In genomic region chr1:36523332-36524013, GRCm38 (mm10) we compare ENCODE assay signal across 11 mouse cellular contexts. TPM values are rescaled to one million over a fixed set of nuclear protein-coding genes. Genes with fewer than 3 reads are reported as not detected.
DNase-seq lines count a peak whose midpoint lies in the region; ATAC-seq and TF ChIP-seq lines count a peak whose summit lies in the region.
"Had no signal": no experiment of that assay in that cellular context is flagged by ENCODE, and none has a peak within 500 bp of the region (broad histone marks: within the 10 kb centered on the region; RNA-seq: fewer than 3 reads in every experiment).

No protein-coding gene starts in this region.

- 0 out of 2 replicates have a peak overlapping the region, but pooled peaks have one; percentile 2 for H3K9ac ChIP-seq in heart, embryonic 15.5 days
- H3K9ac ChIP-seq in neural tube, embryonic 12.5 days, result no peak overlapping the region
- no peak overlapping the region for H3K9ac ChIP-seq in intestine, embryonic 15.5 days
- H3K9ac ChIP-seq in stomach, embryonic 15.5 days, result no peak overlapping the region

- peak overlapping the region; percentile 77 for H3K27ac ChIP-seq in heart, embryonic 15.5 days
- no peak overlapping the region for H3K27ac ChIP-seq in heart, embryonic 10.5 days
- H3K27ac ChIP-seq in neural tube, embryonic 12.5 days, result 0 out of 2 replicates have a peak overlapping the region, but pooled peaks have one; percentile 38
- 0 out of 2 replicates have a peak overlapping the region, but pooled peaks have one; percentile 22 for H3K27ac ChIP-seq in intestine, embryonic 15.5 days
- peak overlapping the region; percentile 80 for H3K27ac ChIP-seq in stomach, embryonic 15.5 days
- H3K27ac ChIP-seq in layer of hippocampus, adult 2 months, result no peak overlapping the region

- H3K9me3 ChIP-seq in heart, embryonic 15.5 days (replicated peaks), result no peaks in the 10 kb centered on the region
- no peaks in the 10 kb centered on the region for H3K9me3 ChIP-seq in heart, embryonic 10.5 days
- no peaks in the 10 kb centered on the region for H3K9me3 ChIP-seq in neural tube, embryonic 12.5 days
- H3K9me3 ChIP-seq in intestine, embryonic 15.5 days, result no peaks in the 10 kb centered on the region
- H3K9me3 ChIP-seq in stomach, embryonic 15.5 days, result no peaks in the 10 kb centered on the region

- peak overlapping the region; percentile 12; the same call in 1 of the 2 replicates for H3K4me2 ChIP-seq in heart, embryonic 15.5 days
- no peak overlapping the region for H3K4me2 ChIP-seq in neural tube, embryonic 12.5 days (replicated peaks)
- H3K4me2 ChIP-seq in intestine, embryonic 15.5 days (replicated peaks), result no peak overlapping the region
- H3K4me2 ChIP-seq in stomach, embryonic 15.5 days, result no peak overlapping the region

- TF ChIP-seq CTCF in layer of hippocampus, adult 2 months (conservative IDR thresholded peaks at IDR 0.05), result no peak

- peaks cover 50% of the 10 kb centered on the region for H3K36me3 ChIP-seq in heart, embryonic 15.5 days
- peaks cover 84% of the 10 kb centered on the region for H3K36me3 ChIP-seq in heart, embryonic 10.5 days
- peaks cover 77% of the 10 kb centered on the region for H3K36me3 ChIP-seq in neural tube, embryonic 12.5 days
- peaks cover 35% of the 10 kb centered on the region for H3K36me3 ChIP-seq in intestine, embryonic 15.5 days
- H3K36me3 ChIP-seq in stomach, embryonic 15.5 days, result peaks cover 48% of the 10 kb centered on the region

- peak; percentile 73 for ATAC-seq in heart, embryonic 15.5 days (replicated peaks; ENCODE audit: insufficient number of reproducible peaks, insufficient read depth, low FRiP score, low read depth)
- ATAC-seq in neural tube, embryonic 12.5 days (ENCODE audit: low FRiP score, low read depth), result peak; percentile 42
- ATAC-seq in intestine, embryonic 15.5 days, result peak; percentile 47
- ATAC-seq in stomach, embryonic 15.5 days (ENCODE audit: insufficient read depth, low FRiP score, low read depth), result no peak

- H3K27me3 ChIP-seq in heart, embryonic 15.5 days, result no peaks in the 10 kb centered on the region
- no peaks in the 10 kb centered on the region for H3K27me3 ChIP-seq in heart, embryonic 10.5 days (ENCODE audit: insufficient read depth, poor library complexity, severe bottlenecking)
- no peaks in the 10 kb centered on the region for H3K27me3 ChIP-seq in neural tube, embryonic 12.5 days (replicated peaks)
- H3K27me3 ChIP-seq in intestine, embryonic 15.5 days (replicated peaks), result no peaks in the 10 kb centered on the region
- H3K27me3 ChIP-seq in stomach, embryonic 15.5 days (replicated peaks), result no peaks in the 10 kb centered on the region

- WGBS in heart, embryonic 15.5 days, result 36% methylated on average over 9 of the region's 9 CpGs
- 82% methylated on average over 9 of the region's 9 CpGs for WGBS in heart, embryonic 10.5 days
- WGBS in neural tube, embryonic 12.5 days, result 67% methylated on average over 9 of the region's 9 CpGs
- WGBS in intestine, embryonic 15.5 days, result 55% methylated on average over 9 of the region's 9 CpGs
- WGBS in stomach, embryonic 15.5 days, result 51% methylated on average over 9 of the region's 9 CpGs

- H3K4me1 ChIP-seq in heart, embryonic 15.5 days (replicated peaks), result peaks cover 42% of the 10 kb centered on the region
- H3K4me1 ChIP-seq in heart, embryonic 10.5 days, result no peaks in the 10 kb centered on the region
- H3K4me1 ChIP-seq in neural tube, embryonic 12.5 days, result peaks cover 7% of the 10 kb centered on the region; the same call in 1 of the 2 replicates
- 0 out of 2 replicates have a peak, but pooled peaks cover 8% of the 10 kb centered on the region for H3K4me1 ChIP-seq in intestine, embryonic 15.5 days (replicated peaks)
- peaks cover 14% of the 10 kb centered on the region for H3K4me1 ChIP-seq in stomach, embryonic 15.5 days

- no peak overlapping the region for H3K4me3 ChIP-seq in heart, embryonic 15.5 days
- no peak overlapping the region for H3K4me3 ChIP-seq in heart, embryonic 10.5 days
- no peak overlapping the region for H3K4me3 ChIP-seq in neural tube, embryonic 12.5 days
- no peak overlapping the region for H3K4me3 ChIP-seq in intestine, embryonic 15.5 days (replicated peaks)
- no peak overlapping the region for H3K4me3 ChIP-seq in stomach, embryonic 15.5 days (replicated peaks)
- H3K4me3 ChIP-seq in layer of hippocampus, adult 2 months, result no peak overlapping the region

- no peak for DNase-seq in heart, embryonic 10.5 days (ENCODE audit: low spot score)
- no peak for DNase-seq in neural tube, embryonic 10.5 days (ENCODE audit: extremely low spot score, low spot score)
- no peak for DNase-seq in kidney, adult 8-10 months
- no peak for DNase-seq in layer of hippocampus, adult 2 months (ENCODE audit: low spot score in 2 of 2)
- DNase-seq: cerebellum, adult 2 months; kidney, adult 9 months had no signal

RNA-seq across cellular contexts. Expression of gene Cnnm3, which starts 11.8 kb away (rescaled TPM):
- polyA plus RNA-seq in heart, embryonic 15.5 days (2015; fragmentation: Nextera tagmentation; extraction: Ambion mirVana), result 2.4 and 3.5 TPM in 2 replicates
- polyA plus RNA-seq in heart, embryonic 10.5 days (2016; fragmentation: Nextera tagmentation; extraction: Ambion mirVana), result 1.5 and 2.5 TPM in 2 replicates
- polyA plus RNA-seq in neural tube, embryonic 12.5 days (2016; fragmentation: Nextera tagmentation; extraction: Ambion mirVana), result 3.7 and 5.3 TPM in 2 replicates
- 2.9 and 3.4 TPM in 2 replicates for polyA plus RNA-seq in intestine, embryonic 15.5 days (2015; fragmentation: Nextera tagmentation; extraction: Ambion mirVana)
- polyA plus RNA-seq in stomach, embryonic 15.5 days (2015; fragmentation: Nextera tagmentation; extraction: Ambion mirVana), result 3.6 and 4.3 TPM in 2 replicates
- 10 to 100 TPM; 33.1 to 38.1 TPM for total RNA-seq in layer of hippocampus, adult 2 months (2021)

RNA-seq across cellular contexts. Expression of gene Ankrd23, which starts 13.2 kb away (rescaled TPM):
- 25.3 and 26.7 TPM in 2 replicates for polyA plus RNA-seq in heart, embryonic 15.5 days (2015; fragmentation: Nextera tagmentation; extraction: Ambion mirVana)
- 16.7 and 19.0 TPM in 2 replicates for polyA plus RNA-seq in heart, embryonic 10.5 days (2016; fragmentation: Nextera tagmentation; extraction: Ambion mirVana)
- polyA plus RNA-seq in neural tube, embryonic 12.5 days (2016; fragmentation: Nextera tagmentation; extraction: Ambion mirVana), result 16.4 and 16.6 TPM in 2 replicates
- polyA plus RNA-seq in intestine, embryonic 15.5 days (2015; fragmentation: Nextera tagmentation; extraction: Ambion mirVana), result 12.7 and 14.7 TPM in 2 replicates
- polyA plus RNA-seq in stomach, embryonic 15.5 days (2015; fragmentation: Nextera tagmentation; extraction: Ambion mirVana), result 19.5 and 20.5 TPM in 2 replicates
- 10 to 100 TPM in 1 of 2 experiments, 1 to 10 TPM in 1; 6.8 to 10.3 TPM for total RNA-seq in layer of hippocampus, adult 2 months (2021)

RNA-seq across cellular contexts. Expression of gene Gm42417, which starts 15.8 kb away (rescaled TPM):
- polyA plus RNA-seq in heart, embryonic 15.5 days (2015; fragmentation: Nextera tagmentation; extraction: Ambion mirVana), result 0.22 TPM in 1 of 2 replicates, not detected in the other
- polyA plus RNA-seq in heart, embryonic 10.5 days (2016; fragmentation: Nextera tagmentation; extraction: Ambion mirVana), result 0.20 and 1.0 TPM in 2 replicates
- 1.0 TPM in 1 of 2 replicates, not detected in the other for polyA plus RNA-seq in neural tube, embryonic 12.5 days (2016; fragmentation: Nextera tagmentation; extraction: Ambion mirVana)
- polyA plus RNA-seq in intestine, embryonic 15.5 days (2015; fragmentation: Nextera tagmentation; extraction: Ambion mirVana), result 0.20 TPM in 1 of 2 replicates, not detected in the other
- not detected in 2 replicates for polyA plus RNA-seq in stomach, embryonic 15.5 days (2015; fragmentation: Nextera tagmentation; extraction: Ambion mirVana)
- total RNA-seq in layer of hippocampus, adult 2 months (2021), result not detected
- total RNA-seq: left cerebral cortex, postnatal 36 days had no signal

RNA-seq across cellular contexts. Expression of gene Ankrd39, which starts 23.8 kb away (rescaled TPM):
- polyA plus RNA-seq in heart, embryonic 15.5 days (2015; fragmentation: Nextera tagmentation; extraction: Ambion mirVana), result 27.3 and 30.4 TPM in 2 replicates
- polyA plus RNA-seq in heart, embryonic 10.5 days (2016; fragmentation: Nextera tagmentation; extraction: Ambion mirVana), result 23.9 and 24.5 TPM in 2 replicates
- 18.6 and 19.5 TPM in 2 replicates for polyA plus RNA-seq in neural tube, embryonic 12.5 days (2016; fragmentation: Nextera tagmentation; extraction: Ambion mirVana)
- polyA plus RNA-seq in intestine, embryonic 15.5 days (2015; fragmentation: Nextera tagmentation; extraction: Ambion mirVana), result 21.2 and 23.8 TPM in 2 replicates
- 24.9 and 27.2 TPM in 2 replicates for polyA plus RNA-seq in stomach, embryonic 15.5 days (2015; fragmentation: Nextera tagmentation; extraction: Ambion mirVana)
- 10 to 100 TPM; 13.4 to 13.7 TPM for total RNA-seq in layer of hippocampus, adult 2 months (2021)

RNA-seq across cellular contexts. Expression of gene Sema4c, which starts 34.7 kb away (rescaled TPM):
- polyA plus RNA-seq in heart, embryonic 15.5 days (2015; fragmentation: Nextera tagmentation; extraction: Ambion mirVana), result 7.9 and 10.9 TPM in 2 replicates
- 12.2 and 15.2 TPM in 2 replicates for polyA plus RNA-seq in heart, embryonic 10.5 days (2016; fragmentation: Nextera tagmentation; extraction: Ambion mirVana)
- 35.4 and 38.2 TPM in 2 replicates for polyA plus RNA-seq in neural tube, embryonic 12.5 days (2016; fragmentation: Nextera tagmentation; extraction: Ambion mirVana)
- polyA plus RNA-seq in intestine, embryonic 15.5 days (2015; fragmentation: Nextera tagmentation; extraction: Ambion mirVana), result 10.6 and 11.6 TPM in 2 replicates
- 13.6 and 15.0 TPM in 2 replicates for polyA plus RNA-seq in stomach, embryonic 15.5 days (2015; fragmentation: Nextera tagmentation; extraction: Ambion mirVana)
- total RNA-seq in layer of hippocampus, adult 2 months (2021), result 10 to 100 TPM; 13.4 to 13.6 TPM

Comparison
In these comparisons a context has a peak if more than half of its experiments do, and no peak if none do; other contexts are left out.
1. H3K27ac ChIP-seq: peak in heart, embryonic 15.5 days (single experiment), neural tube, embryonic 12.5 days (single experiment), intestine, embryonic 15.5 days (single experiment) and stomach, embryonic 15.5 days (single experiment); none in heart, embryonic 10.5 days (single experiment) and layer of hippocampus, adult 2 months (single experiment).